Mouse (Mus musculus) MEL (cell line): ENCODE results near the gene Sh2b3. TPM values are rescaled to one million over a fixed set of nuclear protein-coding genes. Genes with fewer than 3 reads are reported as not detected.

Source experiments
- DNase-seq: peaks from one replicate; pipeline ENCODE4 v3.0.0; 2011; ENCODE audit warnings: low read depth, low spot score
- H3K27ac ChIP-seq: 2 replicates; pipeline ENCODE4 v1.5.1; 2012; ENCODE audit warnings: low read depth, mild to moderate bottlenecking, control low read depth, low read length, moderate library complexity; ENCODE audit not compliant: control insufficient read depth
- H3K27me3 ChIP-seq, 2 experiments: fragments of 150-350 bp in 1 of 2; sonication (generic) in 1 of 2; 2 replicates each; pipeline ENCODE4 v1.6.1; 2012; ENCODE audit warnings: low read length in 2 of 2, mild to moderate bottlenecking in 2 of 2, improper control_type of control experiment in 1 of 2, moderate library complexity in 1 of 2; ENCODE audit not compliant: insufficient read depth in 2 of 2, control insufficient read depth in 1 of 2
- H3K36me3 ChIP-seq, 2 experiments: 2 replicates each; pipeline ENCODE4 v1.6.1; 2012 to 2014; ENCODE audit warnings: low read length in 2 of 2, improper control_type of control experiment in 1 of 2, inconsistent platforms in 1 of 2, mild to moderate bottlenecking in 1 of 2; ENCODE audit not compliant: insufficient read depth in 2 of 2, control insufficient read depth in 1 of 2
- H3K4me1 ChIP-seq, 2 experiments: fragments of 150-350 bp in 1 of 2; sonication (generic) in 1 of 2; 2 replicates each; pipeline ENCODE4 v1.6.1; 2012; ENCODE audit warnings: low read length in 2 of 2, improper control_type of control experiment in 1 of 2, mild to moderate bottlenecking in 1 of 2; ENCODE audit not compliant: insufficient read depth in 2 of 2, control insufficient read depth in 1 of 2
- H3K4me3 ChIP-seq, 2 experiments: fragments of 150-350 bp in 1 of 2; sonication (generic) in 1 of 2; 2 replicates each; pipeline ENCODE4 v1.5.1; 2012; ENCODE audit warnings: low read depth in 2 of 2, low read length in 2 of 2, mild to moderate bottlenecking in 2 of 2, moderate library complexity in 2 of 2, control low read depth in 1 of 2, improper control_type of control experiment in 1 of 2; ENCODE audit not compliant: control insufficient read depth in 1 of 2, insufficient read depth in 1 of 2
- H3K79me2 ChIP-seq: 2 replicates; pipeline ENCODE4 v1.6.1; 2012; ENCODE audit warnings: mild to moderate bottlenecking, low read length, moderate library complexity; ENCODE audit not compliant: control insufficient read depth, poor library complexity, insufficient read depth
- H3K9ac ChIP-seq: 2 replicates; pipeline ENCODE4 v1.6.1; 2012; ENCODE audit warnings: low read depth, mild to moderate bottlenecking, control low read depth, low read length, moderate library complexity; ENCODE audit not compliant: control insufficient read depth, poor library complexity, severe bottlenecking
- H3K9me3 ChIP-seq: fragments of 150-350 bp; sonication (generic); replicated peaks from 2 replicates; pipeline ENCODE4 v1.6.1; 2012; ENCODE audit warnings: mild to moderate bottlenecking, low read length, improper control_type of control experiment, moderate library complexity; ENCODE audit not compliant: insufficient read depth
- BHLHE40 ChIP-seq: IDR thresholded peaks from 2 replicates; pipeline ENCODE4 v1.6.1; 2012; ENCODE audit warnings: low read depth, mild to moderate bottlenecking, inconsistent platforms, low read length, improper control_type of control experiment, borderline replicate concordance
- CHD1 ChIP-seq: IDR thresholded peaks from 2 replicates; pipeline ENCODE4 v1.6.1; 2012; ENCODE audit warnings: low read depth, mild to moderate bottlenecking, inconsistent platforms, low read length, improper control_type of control experiment
- CHD2 ChIP-seq: IDR thresholded peaks from 2 replicates; pipeline ENCODE4 v1.6.1; 2011; ENCODE audit warnings: low read length, improper control_type of control experiment
- E2F4 ChIP-seq: IDR thresholded peaks from 2 replicates; pipeline ENCODE4 v1.6.1; 2011; ENCODE audit warnings: low read depth, low read length, improper control_type of control experiment, borderline replicate concordance
- ELF1 ChIP-seq: IDR thresholded peaks from 2 replicates; pipeline ENCODE4 v1.6.1; 2014; ENCODE audit warnings: low read depth, mild to moderate bottlenecking, inconsistent platforms, low read length, improper control_type of control experiment, moderate library complexity
- EP300 ChIP-seq, 2 experiments: IDR thresholded peaks; 2 replicates each; pipeline ENCODE4 v1.6.1; 2011; ENCODE audit warnings: improper control_type of control experiment in 2 of 2, low read length in 2 of 2, low read depth in 1 of 2, mild to moderate bottlenecking in 1 of 2
- ETS1 ChIP-seq: IDR thresholded peaks from 2 replicates; pipeline ENCODE4 v1.6.1; 2012; ENCODE audit warnings: low read depth, mild to moderate bottlenecking, inconsistent platforms, low read length, improper control_type of control experiment, moderate library complexity
- GABPA ChIP-seq: IDR thresholded peaks from 2 replicates; pipeline ENCODE4 v1.6.1; 2012; ENCODE audit warnings: low read depth, mild to moderate bottlenecking, inconsistent platforms, low read length, improper control_type of control experiment, moderate library complexity
- GATA1 ChIP-seq: IDR thresholded peaks from 2 replicates; pipeline ENCODE4 v1.6.1; 2011; ENCODE audit warnings: low read depth, low read length, improper control_type of control experiment
- HCFC1 ChIP-seq: IDR thresholded peaks from 2 replicates; pipeline ENCODE4 v1.6.1; 2012; ENCODE audit warnings: low read depth, mild to moderate bottlenecking, inconsistent platforms, low read length, improper control_type of control experiment, moderate library complexity
- KAT2A ChIP-seq: conservative IDR thresholded peaks from 2 replicates; pipeline ENCODE4 v1.6.1; 2012; ENCODE audit warnings: low read depth, low read length, improper control_type of control experiment, inconsistent platforms
- MAX ChIP-seq: IDR thresholded peaks from 2 replicates; pipeline ENCODE4 v1.6.1; 2011; ENCODE audit warnings: low read length, improper control_type of control experiment
- MAZ ChIP-seq: IDR thresholded peaks from 2 replicates; pipeline ENCODE4 v1.6.1; 2012; ENCODE audit warnings: low read depth, mild to moderate bottlenecking, inconsistent platforms, low read length, improper control_type of control experiment
- POLR2A ChIP-seq, 2 experiments: IDR thresholded peaks; 2 replicates each; pipeline ENCODE4 v1.6.1; 2011 to 2012; ENCODE audit warnings: low read length in 2 of 2, mild to moderate bottlenecking in 2 of 2, control low read depth in 1 of 2, improper control_type of control experiment in 1 of 2, low read depth in 1 of 2, moderate library complexity in 1 of 2; ENCODE audit not compliant: control insufficient read depth in 1 of 2, insufficient read depth in 1 of 2, poor library complexity in 1 of 2
- POLR2AphosphoS2 ChIP-seq: IDR thresholded peaks from 2 replicates; pipeline ENCODE4 v1.6.1; 2011; ENCODE audit warnings: low read length, improper control_type of control experiment
- RAD21 ChIP-seq: IDR thresholded peaks from 2 replicates; pipeline ENCODE4 v1.6.1; 2011; ENCODE audit warnings: mild to moderate bottlenecking, low read depth, low read length, improper control_type of control experiment
- TAL1 ChIP-seq: IDR thresholded peaks from 2 replicates; pipeline ENCODE4 v1.6.1; 2012; ENCODE audit warnings: mild to moderate bottlenecking, inconsistent platforms, low read length, moderate library complexity, mixed read lengths
- TCF12 ChIP-seq: IDR thresholded peaks from 2 replicates; pipeline ENCODE4 v1.6.1; 2014; ENCODE audit warnings: low read depth, mild to moderate bottlenecking, inconsistent platforms, low read length, improper control_type of control experiment, moderate library complexity
- USF2 ChIP-seq, 2 experiments: IDR thresholded peaks; 2 replicates each; pipeline ENCODE4 v1.6.1; 2011 to 2012; ENCODE audit warnings: improper control_type of control experiment in 2 of 2, low read length in 2 of 2, borderline replicate concordance in 1 of 2, inconsistent platforms in 1 of 2, low read depth in 1 of 2, mild to moderate bottlenecking in 1 of 2; ENCODE audit not compliant: insufficient read depth in 1 of 2
- ZMIZ1 ChIP-seq: IDR thresholded peaks from 2 replicates; pipeline ENCODE4 v1.6.1; 2012; ENCODE audit warnings: low read depth, mild to moderate bottlenecking, inconsistent platforms, low read length, improper control_type of control experiment, moderate library complexity
- polyA plus RNA-seq, 2 experiments: library from polyadenylated mRNA; stranded (reverse) in 1 of 2; unstranded in 1 of 2; fragments of >175 nt in 1 of 2; fragments of >200 nt in 1 of 2; gene quantifications; 2 replicates each; pipeline versions ENCODE4 v1.2.1 to v1.2.4; 2012; ENCODE audit warnings: low replicate concordance in 2 of 2, low read depth in 1 of 2; ENCODE audit not compliant: insufficient read length in 2 of 2, insufficient read depth in 1 of 2, missing spikeins in 1 of 2
- total RNA-seq: library from RNA; depleted of rRNA; stranded (reverse); fragments of 300-350 nt; gene quantifications from 2 replicates; pipeline ENCODE4 v1.2.3, GENCODE M21; 2012

The Sh2b3 gene
- total and polyA plus RNA-seq, 3 experiments: 14.0 to 43.2 TPM; not detected in 1

DNA sequence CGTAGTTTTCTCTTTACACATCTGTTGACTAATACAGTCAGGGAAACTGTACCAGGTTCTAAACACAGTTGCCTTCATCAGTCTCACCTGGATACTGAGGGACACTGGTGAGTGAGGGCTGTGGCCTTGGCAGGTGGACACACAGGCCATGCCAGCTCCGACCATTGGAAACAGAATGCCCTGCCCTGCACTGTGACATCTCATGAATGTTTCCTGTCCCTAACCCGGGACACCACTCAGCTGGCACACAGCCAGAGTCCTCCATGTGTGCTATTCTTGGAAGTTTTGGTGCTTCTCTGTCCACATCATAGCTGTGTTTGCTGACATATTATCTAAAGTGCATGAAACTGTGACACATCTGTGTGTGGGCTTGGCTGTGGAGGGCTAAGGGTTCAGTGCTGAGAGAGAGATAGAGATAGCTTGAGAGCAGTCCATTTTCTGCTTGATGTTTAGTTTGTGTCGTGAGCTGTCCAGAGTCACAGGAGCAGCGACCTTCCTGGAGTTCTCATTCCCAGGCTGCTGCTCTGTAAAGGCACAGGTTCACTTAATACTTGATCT is 27.7 kb downstream of the Sh2b3 start:
- H3K36me3 ChIP-seq: peaks cover 0 to 12% of the 10 kb centered on the region in 2 experiments; a peak in 2 of 4 replicates
- TF ChIP-seq BHLHE40 (no peak), ELF1 (no peak), KAT2A (no peak), E2F4 (no peak)
- H3K9ac ChIP-seq: no peak overlapping the region
- H3K27ac ChIP-seq: no peak overlapping the region
- H3K9me3 ChIP-seq: no peaks in the 10 kb centered on the region
- H3K4me3 ChIP-seq: no peak overlapping the region
- H3K79me2 ChIP-seq: no peaks in the 10 kb centered on the region
- DNase-seq: no peak
- no peaks in the 10 kb centered on the region for H3K4me1 ChIP-seq
- no peaks in the 10 kb centered on the region for H3K27me3 ChIP-seq

DNA sequence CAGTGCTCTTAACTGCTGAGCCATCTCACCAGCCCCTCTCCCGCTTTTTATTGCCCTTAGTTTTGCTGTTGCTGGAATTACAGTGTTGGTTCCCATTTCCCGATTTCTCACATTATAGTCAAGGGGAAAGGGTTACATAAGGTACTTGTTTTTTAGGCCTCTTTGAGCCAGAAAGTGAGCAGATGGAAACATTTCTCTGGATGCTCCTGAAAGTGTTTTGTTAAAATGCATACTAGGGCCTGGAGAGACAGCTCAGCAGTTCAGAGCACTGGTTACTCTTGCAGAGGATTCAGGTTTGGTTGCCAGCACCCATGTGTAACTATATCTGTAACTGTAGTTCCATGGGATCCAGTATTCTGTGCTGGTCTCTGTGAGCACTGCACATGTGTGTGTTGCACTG is 29.2 kb downstream of the Sh2b3 start:
- no peaks in the 10 kb centered on the region for H3K27me3 ChIP-seq
- no peaks in the 10 kb centered on the region for H3K9me3 ChIP-seq
- DNase-seq: no peak
- H3K36me3 ChIP-seq: peaks cover 0 to 13% of the 10 kb centered on the region in 2 experiments; a peak in 2 of 4 replicates
- TF ChIP-seq RAD21 (no peak), POLR2AphosphoS2 (no peak), GABPA (no peak), TAL1 (no peak), GATA1 (no peak), CHD1 (no peak), USF2 (IDR thresholded peaks at IDR 0.05; ENCODE audit: borderline replicate concordance in 1 of 2, insufficient read depth in 1 of 2, low read depth in 1 of 2, low read length in 2 of 2) (no peak), ZMIZ1 (no peak), EP300 (IDR thresholded peaks at IDR 0.05; ENCODE audit: low read depth in 1 of 2, low read length in 2 of 2) (no peak), CHD2 (no peak), ETS1 (no peak), MAZ (no peak), MAX (no peak), TCF12 (no peak), POLR2A (IDR thresholded peaks at IDR 0.05; ENCODE audit: control insufficient read depth in 1 of 2, insufficient read depth in 1 of 2, low read depth in 1 of 2, low read length in 2 of 2, poor library complexity in 1 of 2) (no peak), ELF1 (no peak), HCFC1 (no peak)
- no peak overlapping the region for H3K27ac ChIP-seq
- H3K9ac ChIP-seq: no peak overlapping the region
- H3K79me2 ChIP-seq: no peaks in the 10 kb centered on the region
- H3K4me1 ChIP-seq: no peaks in the 10 kb centered on the region
- no peak overlapping the region for H3K4me3 ChIP-seq
